In genomic region chr11:49837717-49838407, GRCm38 (mm10) we compare ENCODE assay signal across 12 mouse cellular contexts. TPM values are rescaled to one million over a fixed set of nuclear protein-coding genes. Genes with fewer than 3 reads are reported as not detected.
DNase-seq lines count a peak whose midpoint lies in the region; ATAC-seq and TF ChIP-seq lines count a peak whose summit lies in the region.
"Had no signal": no experiment of that assay in that cellular context is flagged by ENCODE, and none has a peak within 500 bp of the region (broad histone marks: within the 10 kb centered on the region; RNA-seq: fewer than 3 reads in every experiment).

No protein-coding gene starts in this region.

- H3K9ac ChIP-seq in heart, adult 2 months (ENCODE audit: low read depth, low read length), result no peak overlapping the region
- H3K9ac ChIP-seq: lung, embryonic 15.5 days had no signal

- TF ChIP-seq POLR2A in heart, adult 2 months (IDR thresholded peaks at IDR 0.05; ENCODE audit: insufficient read depth, low read depth, low read length), result no peak

- peak; percentile 32 for ATAC-seq in inflammation-experienced regulatory T-cells, adult 6 months

- DNase-seq in heart, postnatal 4 days, result peak; percentile 7
- no peak for DNase-seq in heart, adult 2 months
- peak; percentile 9 to 10 for DNase-seq in CD8-positive naive resting alpha-beta T cell, adult 2 months (ENCODE audit: low read depth in 2 of 2, low spot score in 2 of 2)
- peak; percentile 49 for DNase-seq in splenic B cell, adult 2 months (ENCODE audit: low read depth, low spot score)
- no peak for DNase-seq in kidney, postnatal 36 days
- DNase-seq in layer of hippocampus, postnatal 36 days, result no peak
- no peak for DNase-seq in cerebellum, adult 18-20 months
- DNase-seq: cerebellum, postnatal 10 days; gastrocnemius, postnatal 25 days had no signal

- no peaks in the 10 kb centered on the region for H3K79me2 ChIP-seq in heart, adult 2 months (replicated peaks; ENCODE audit: control insufficient read depth, insufficient read depth, low read length)

- H3K4me3 ChIP-seq in heart, adult 2 months, result no peak overlapping the region
- H3K4me3 ChIP-seq: left cerebral cortex, adult 2 months; lung, embryonic 15.5 days had no signal

- intact Hi-C loops in heart, adult 2 months (cut with DNase I), result no loop called here

- H3K27me3 ChIP-seq in heart, adult 2 months (ENCODE audit: control insufficient read depth, insufficient read depth, low read length), result no peaks in the 10 kb centered on the region
- no peaks in the 10 kb centered on the region for H3K27me3 ChIP-seq in splenic B cell, adult 2 months (ENCODE audit: control insufficient read depth, insufficient read depth, low read length, poor library complexity, severe bottlenecking)
- H3K27me3 ChIP-seq: lung, embryonic 15.5 days had no signal

- H3K4me1 ChIP-seq in heart, adult 2 months (ENCODE audit: control insufficient read depth, insufficient read depth, low read length), result no peaks in the 10 kb centered on the region
- H3K4me1 ChIP-seq: lung, embryonic 15.5 days had no signal

- no peak for TF ChIP-seq EP300 in heart, adult 2 months (IDR thresholded peaks at IDR 0.05; ENCODE audit: insufficient read depth, low read depth, low read length)

- 45% methylated on average over 13 of the region's 13 CpGs for WGBS in heart, adult 2 months

- no peak overlapping the region for H3K27ac ChIP-seq in heart, adult 2 months
- H3K27ac ChIP-seq: left cerebral cortex, adult 2 months; lung, embryonic 15.5 days had no signal

- H3K36me3 ChIP-seq in heart, adult 2 months (ENCODE audit: control insufficient read depth, insufficient read depth, low read length), result no peaks in the 10 kb centered on the region
- no peaks in the 10 kb centered on the region for H3K36me3 ChIP-seq in splenic B cell, adult 2 months (ENCODE audit: control insufficient read depth, insufficient read depth, low read length, poor library complexity, severe bottlenecking)

- no peak for TF ChIP-seq CTCF in heart, adult 2 months (IDR thresholded peaks at IDR 0.05)

RNA-seq across cellular contexts. Expression of gene Mapk9, which starts 8.7 kb away (rescaled TPM):
- 10 to 100 TPM; 51.4 to 53.6 TPM for total RNA-seq in heart, postnatal 4 days (2021)
- 10 to 100 TPM; 39.3 to 40.8 TPM for total RNA-seq in heart, adult 2 months (2021)
- 17.3 and 32.5 TPM in 2 replicates for polyA plus RNA-seq in heart, adult 2 months (2012; rRNA removed)
- polyA plus RNA-seq in inflammation-experienced regulatory T-cells, adult 6 months (2017; shearing (Covaris generic)), result 10 to 100 TPM; 15.9 to 20.5 (median 17.6) TPM
- 100 to 1,000 TPM; 146 to 152 TPM for total RNA-seq in layer of hippocampus, postnatal 36 days (2021)

RNA-seq across cellular contexts. Expression of gene Gfpt2, which starts 43.9 kb away (rescaled TPM):
- total RNA-seq in heart, postnatal 4 days (2021), result 1 to 10 TPM; 9.1 to 9.3 TPM
- total RNA-seq in heart, adult 2 months (2021), result 10 to 100 TPM; 11.8 to 13.8 TPM
- polyA plus RNA-seq in heart, adult 2 months (2012; rRNA removed), result 14.0 and 26.9 TPM in 2 replicates
- polyA plus RNA-seq in inflammation-experienced regulatory T-cells, adult 6 months (2017; shearing (Covaris generic)), result 1 to 10 TPM in 2 of 3 experiments, under 1 TPM in 1; 0.28 to 3.0 (median 1.3) TPM
- 1 to 10 TPM; 3.8 to 3.9 TPM for total RNA-seq in layer of hippocampus, postnatal 36 days (2021)

Comparison
In these comparisons a context has a peak if more than half of its experiments do, and no peak if none do; other contexts are left out.
1. DNase-seq: peak in heart, postnatal 4 days (single experiment), CD8-positive naive resting alpha-beta T cell, adult 2 months (2 of 2) and splenic B cell, adult 2 months (single experiment); none in heart, adult 2 months (0 of 2), kidney, postnatal 36 days (0 of 2), layer of hippocampus, postnatal 36 days (0 of 2) and cerebellum, adult 18-20 months (0 of 2).